Mouse (Mus musculus): Measurements from ENCODE around the gene Usp2. TPM values are rescaled to one million over a fixed set of nuclear protein-coding genes. Genes with fewer than 3 reads are reported as not detected.

The Usp2 gene
- polyA plus RNA-seq, 1 experiment: not detected

- Histone ChIP-seq H3K27me3 (ENCODE audit: control insufficient read depth) (peaks cover 56% of the 10 kb centered on the region), H3K36me3 (ENCODE audit: control insufficient read depth) (no peaks in the 10 kb centered on the region), H3K4me3 (replicated peaks) (no peak overlapping the region), H3K4me1 (ENCODE audit: control insufficient read depth) (no peaks in the 10 kb centered on the region), H3K9me3 (ENCODE audit: control insufficient read depth, low read length) (no peaks in the 10 kb centered on the region)
- no peak for TF ChIP-seq GATA1 (IDR thresholded peaks at IDR 0.05; ENCODE audit: low read length)
- no peak for TF ChIP-seq TAL1 (IDR thresholded peaks at IDR 0.05; ENCODE audit: low read length)
Measured at GRCm38 (mm10) chr9:44045158-44045883, 21.5 kb upstream of the Usp2 start.

DNA sequence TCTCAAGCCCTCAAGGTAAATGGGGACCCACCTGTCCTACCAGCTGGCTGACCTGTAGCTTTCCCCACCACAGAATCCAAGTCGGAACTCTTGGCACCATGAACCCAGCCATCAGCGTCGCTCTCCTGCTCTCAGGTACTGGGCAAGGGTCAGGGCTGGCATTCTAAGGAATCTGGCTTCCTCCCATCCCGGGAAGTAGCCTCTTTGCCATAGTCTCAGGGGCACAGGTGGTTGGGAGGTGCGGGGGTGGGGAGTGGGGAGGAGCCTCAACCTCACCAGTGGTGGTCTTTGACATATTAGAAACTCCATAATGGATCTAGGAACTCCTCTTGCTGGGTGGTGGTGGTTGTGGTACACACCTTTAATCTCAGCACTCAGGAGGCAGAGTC lies 20.9 kb upstream of the Usp2 start:
- no peaks in the 10 kb centered on the region for H3K9me3 ChIP-seq (ENCODE audit: control insufficient read depth, low read length)
- no peak for TF ChIP-seq TAL1 (IDR thresholded peaks at IDR 0.05; ENCODE audit: low read length)
- TF ChIP-seq GATA1 (IDR thresholded peaks at IDR 0.05; ENCODE audit: low read length): no peak
- no peak overlapping the region for H3K4me3 ChIP-seq (replicated peaks)
- H3K4me1 ChIP-seq (ENCODE audit: control insufficient read depth): no peaks in the 10 kb centered on the region
- peaks cover 56% of the 10 kb centered on the region for H3K27me3 ChIP-seq (ENCODE audit: control insufficient read depth)
- H3K36me3 ChIP-seq (ENCODE audit: control insufficient read depth): no peaks in the 10 kb centered on the region

DNA sequence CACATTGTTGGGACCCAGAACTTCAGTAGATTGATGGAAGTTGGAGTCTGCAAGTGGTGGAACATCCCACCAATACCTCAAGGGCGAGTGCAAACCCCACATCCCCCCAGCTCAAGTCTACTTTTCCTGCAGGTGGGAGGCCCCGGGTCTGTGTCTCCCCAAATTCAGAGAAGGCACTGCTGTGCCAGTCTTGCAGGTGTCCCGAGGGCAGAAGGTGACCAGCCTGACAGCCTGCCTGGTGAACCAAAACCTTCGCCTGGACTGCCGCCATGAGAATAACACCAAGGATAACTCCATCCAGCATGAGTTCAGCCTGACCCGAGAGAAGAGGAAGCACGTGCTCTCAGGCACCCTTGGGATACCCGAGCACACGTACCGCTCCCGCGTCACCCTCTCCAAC lies 20.4 kb upstream of the Usp2 start:
- no peaks in the 10 kb centered on the region for H3K36me3 ChIP-seq (ENCODE audit: control insufficient read depth)
- no peaks in the 10 kb centered on the region for H3K4me1 ChIP-seq (ENCODE audit: control insufficient read depth)
- peaks cover 56% of the 10 kb centered on the region for H3K27me3 ChIP-seq (ENCODE audit: control insufficient read depth)
- H3K4me3 ChIP-seq (replicated peaks): no peak overlapping the region
- no peaks in the 10 kb centered on the region for H3K9me3 ChIP-seq (ENCODE audit: control insufficient read depth, low read length)
- TF ChIP-seq TAL1 (IDR thresholded peaks at IDR 0.05; ENCODE audit: low read length) (no peak), GATA1 (IDR thresholded peaks at IDR 0.05; ENCODE audit: low read length) (no peak)

GRCm38 (mm10) chr9:44047071-44047470 lies 19.8 kb upstream of the Usp2 start:
- no peak overlapping the region for H3K4me3 ChIP-seq (replicated peaks)
- H3K27me3 ChIP-seq (ENCODE audit: control insufficient read depth): peaks cover 54% of the 10 kb centered on the region
- TF ChIP-seq TAL1 (IDR thresholded peaks at IDR 0.05; ENCODE audit: low read length): no peak
- no peak for TF ChIP-seq GATA1 (IDR thresholded peaks at IDR 0.05; ENCODE audit: low read length)
- H3K36me3 ChIP-seq (ENCODE audit: control insufficient read depth): no peaks in the 10 kb centered on the region
- H3K9me3 ChIP-seq (ENCODE audit: control insufficient read depth, low read length): no peaks in the 10 kb centered on the region
- H3K4me1 ChIP-seq (ENCODE audit: control insufficient read depth): no peaks in the 10 kb centered on the region

GRCm38 (mm10) chr9:44047571-44048490 lies 19.0 kb upstream of the Usp2 start:
- TF ChIP-seq GATA1 (IDR thresholded peaks at IDR 0.05; ENCODE audit: low read length): no peak
- no peak for TF ChIP-seq TAL1 (IDR thresholded peaks at IDR 0.05; ENCODE audit: low read length)
- H3K27me3 ChIP-seq (ENCODE audit: control insufficient read depth): peaks cover 48% of the 10 kb centered on the region

DNA sequence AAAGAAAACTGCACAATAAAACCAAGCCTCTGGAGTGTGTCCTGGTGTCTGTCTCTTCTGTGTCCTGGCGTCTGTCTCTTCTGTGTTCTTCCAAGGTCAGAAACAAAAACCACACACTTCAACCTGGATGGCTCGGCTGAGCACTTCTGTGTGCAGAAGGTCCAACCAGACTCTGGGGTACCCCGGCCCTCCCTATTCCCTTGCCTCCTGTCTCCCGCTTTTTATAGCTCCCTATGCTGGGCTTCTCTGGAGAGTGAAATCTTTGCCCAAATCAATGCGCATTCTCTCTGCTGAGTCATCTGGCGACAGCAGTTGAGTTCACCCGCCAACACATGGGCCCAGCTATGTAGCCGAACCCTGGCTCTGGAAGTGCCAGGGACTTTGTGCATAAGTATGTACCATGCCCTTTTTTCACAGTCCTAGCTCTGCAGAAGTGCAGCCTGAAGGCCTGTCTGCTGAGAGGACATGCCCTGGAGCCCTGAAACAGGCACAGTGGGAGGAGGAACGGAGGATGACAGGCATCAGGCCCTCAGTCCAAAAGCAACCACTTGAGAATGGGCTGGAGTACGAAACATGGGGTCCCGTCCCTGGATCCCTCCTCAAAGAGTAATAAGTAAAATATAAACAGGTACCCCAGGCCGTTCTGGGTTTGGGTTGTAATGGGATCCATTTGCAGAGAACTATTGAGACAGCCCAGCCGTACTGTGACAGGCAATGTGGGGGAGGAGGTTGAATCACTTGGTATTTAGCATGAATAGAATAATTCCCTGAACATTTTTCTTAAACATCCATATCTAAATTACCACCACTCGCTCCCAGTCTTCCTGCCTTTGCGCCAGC lies 18.1 kb upstream of the Usp2 start:
- Histone ChIP-seq H3K4me3 (replicated peaks) (no peak overlapping the region), H3K9me3 (ENCODE audit: control insufficient read depth, low read length) (no peaks in the 10 kb centered on the region), H3K36me3 (ENCODE audit: control insufficient read depth) (no peaks in the 10 kb centered on the region), H3K27me3 (ENCODE audit: control insufficient read depth) (peaks cover 38% of the 10 kb centered on the region), H3K4me1 (ENCODE audit: control insufficient read depth) (no peaks in the 10 kb centered on the region)
- no peak for TF ChIP-seq TAL1 (IDR thresholded peaks at IDR 0.05; ENCODE audit: low read length)
- TF ChIP-seq GATA1 (IDR thresholded peaks at IDR 0.05; ENCODE audit: low read length): no peak

More at GRCm38 (mm10) chr9:44047571-44048490, 19.0 kb upstream of the Usp2 start:
- Histone ChIP-seq H3K9me3 (ENCODE audit: control insufficient read depth, low read length) (no peaks in the 10 kb centered on the region), H3K36me3 (ENCODE audit: control insufficient read depth) (no peaks in the 10 kb centered on the region), H3K4me1 (ENCODE audit: control insufficient read depth) (no peaks in the 10 kb centered on the region), H3K4me3 (replicated peaks) (no peak overlapping the region)

- Histone ChIP-seq H3K4me3 (replicated peaks) (no peak overlapping the region), H3K27me3 (ENCODE audit: control insufficient read depth) (peaks cover 30% of the 10 kb centered on the region), H3K9me3 (ENCODE audit: control insufficient read depth, low read length) (no peaks in the 10 kb centered on the region), H3K4me1 (ENCODE audit: control insufficient read depth) (no peaks in the 10 kb centered on the region), H3K36me3 (ENCODE audit: control insufficient read depth) (no peaks in the 10 kb centered on the region)
- TF ChIP-seq TAL1 (IDR thresholded peaks at IDR 0.05; ENCODE audit: low read length): no peak
- no peak for TF ChIP-seq GATA1 (IDR thresholded peaks at IDR 0.05; ENCODE audit: low read length)
Measured at GRCm38 (mm10) chr9:44049381-44050165, 17.2 kb upstream of the Usp2 start.

DNA sequence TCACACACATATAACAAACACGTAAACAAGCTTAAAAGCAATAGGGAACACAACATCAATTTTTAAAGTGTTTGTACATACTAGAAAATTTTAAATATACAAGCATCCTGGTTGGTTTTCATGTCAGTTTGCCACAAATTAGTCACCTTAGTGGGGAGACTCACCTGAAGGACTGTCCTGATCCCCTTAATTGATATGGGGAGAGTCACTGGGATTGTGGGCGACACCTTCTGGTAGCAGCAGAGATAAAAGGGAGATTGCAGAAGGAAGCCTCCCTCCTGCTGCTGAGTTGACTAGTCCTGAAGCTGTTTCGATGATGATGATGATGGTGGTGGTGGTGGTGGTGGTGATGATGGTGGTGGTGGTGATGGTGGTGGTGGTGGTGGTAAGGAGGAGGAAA lies 14.0 kb upstream of the Usp2 start:
- Histone ChIP-seq H3K36me3 (ENCODE audit: control insufficient read depth) (no peaks in the 10 kb centered on the region), H3K27me3 (ENCODE audit: control insufficient read depth) (peaks cover 2% of the 10 kb centered on the region; the same call in 1 of the 2 replicates), H3K4me1 (ENCODE audit: control insufficient read depth) (no peaks in the 10 kb centered on the region), H3K4me3 (replicated peaks) (no peak overlapping the region), H3K9me3 (ENCODE audit: control insufficient read depth, low read length) (no peaks in the 10 kb centered on the region)
- TF ChIP-seq GATA1 (IDR thresholded peaks at IDR 0.05; ENCODE audit: low read length) (no peak), TAL1 (IDR thresholded peaks at IDR 0.05; ENCODE audit: low read length) (no peak)

Data from erythroblast, embryonic 14.5 days (primary cell).